Mouse (Mus musculus) adipocyte (in vitro differentiated cells): Measurements from ENCODE around the gene Ccnl2.
A peak's percentile ranks its signal among the peaks of the same experiment; 100 is the strongest.

Source experiments
- DNase-seq: peaks from one replicate; pipeline ENCODE4 v3.0.0-alpha.2; 2016; ENCODE audit warnings: low spot score

The Ccnl2 gene

GRCm38 (mm10) chr4:155869317-155870033 lies 57.2 kb downstream of the Ccnl2 start, which contains the start of the genes Cptp and Ints11:
Cptp (minus strand) TSS chr4:155869440.
Ints11 (plus strand) TSS chr4:155869546.
- peak; percentile 92 for DNase-seq

- DNase-seq = no peak
These were observed 59.1 kb downstream of the Ccnl2 start for GRCm38 (mm10) chr4:155871404-155871803.
